Mouse (Mus musculus) naive thymus-derived CD4-positive, alpha-beta T cell, adult 2 months (primary cell): Measurements from ENCODE around the gene Sema3b.

ENCODE experiments used
- DNase-seq: peaks from one replicate; pipeline ENCODE4 v3.0.0-alpha.2; 2011; ENCODE audit warnings: low read depth

The Sema3b gene

GRCm38 (mm10) chr9:107608741-107609432 is at the start of gene Sema3b:
Gene Sema3b, minus strand, starts transcription at chr9:107609229.
- no peak for DNase-seq

- DNase-seq: no peak
Observed at GRCm38 (mm10) chr9:107658096-107658495, 49.1 kb upstream of the Sema3b start.

- DNase-seq: no peak
Observed at GRCm38 (mm10) chr9:107657144-107657543, 48.1 kb upstream of the Sema3b start.

- DNase-seq: no peak
Observed at GRCm38 (mm10) chr9:107654585-107654984, 45.6 kb upstream of the Sema3b start.

GRCm38 (mm10) chr9:107653474-107653873 is 44.4 kb upstream of the Sema3b start:
- no peak for DNase-seq

GRCm38 (mm10) chr9:107650708-107651481 is 41.9 kb upstream of the Sema3b start:
- no peak for DNase-seq

GRCm38 (mm10) chr9:107650225-107650624 is 41.2 kb upstream of the Sema3b start:
- DNase-seq: no peak

GRCm38 (mm10) chr9:107648767-107649166 is 39.7 kb upstream of the Sema3b start:
- no peak for DNase-seq

- peak; percentile 46 for DNase-seq
Observed at GRCm38 (mm10) chr9:107646975-107647374, 37.9 kb upstream of the Sema3b start.

GRCm38 (mm10) chr9:107645577-107645976 is 36.5 kb upstream of the Sema3b start:
- DNase-seq: peak; percentile 90

GRCm38 (mm10) chr9:107645153-107645510 is 36.1 kb upstream of the Sema3b start:
- DNase-seq: no peak

- DNase-seq: peak; percentile 94
Observed at GRCm38 (mm10) chr9:107644495-107645152, 35.6 kb upstream of the Sema3b start.

GRCm38 (mm10) chr9:107643544-107644214 is 34.6 kb upstream of the Sema3b start:
- DNase-seq: peak; percentile 13

GRCm38 (mm10) chr9:107641666-107642065 is 32.6 kb upstream of the Sema3b start:
- DNase-seq: no peak

- peak; percentile 64 for DNase-seq
Observed at GRCm38 (mm10) chr9:107640257-107640772, 31.3 kb upstream of the Sema3b start.

- DNase-seq: no peak
Observed at GRCm38 (mm10) chr9:107637070-107637469, 28.0 kb upstream of the Sema3b start.

- DNase-seq: peak; percentile 95
Observed at GRCm38 (mm10) chr9:107635279-107636028, 26.4 kb upstream of the Sema3b start, which contains the start of gene Gnai2. Gene Gnai2, minus strand, starts transcription at chr9:107635367.

- no peak for DNase-seq
Observed at GRCm38 (mm10) chr9:107634406-107635278, 25.6 kb upstream of the Sema3b start.

- DNase-seq: peak; percentile 33
Observed at GRCm38 (mm10) chr9:107633661-107634405, 24.8 kb upstream of the Sema3b start.
